Mouse (Mus musculus) left cerebral cortex, adult 9 months (tissue): ENCODE results near the gene Was.
"Not testable (repeated sequence)": the region's sequence is repeated elsewhere in the genome, so short reads cannot be mapped to it uniquely, and the experiment has no call there.

Experiments used
- DNase-seq, 2 experiments: peaks; one replicate each; pipeline ENCODE4 v3.0.0; 2022; ENCODE audit warnings: low spot score in 2 of 2

Gene Was

GRCm38 (mm10) chrX:8074430-8075014 lies 15.8 kb downstream of the Was start, which contains the start of gene Suv39h1:
Gene Suv39h1 (minus strand): TSS chrX:8074760.
- DNase-seq: peak; percentile 94 to 95

GRCm38 (mm10) chrX:8073881-8074429 lies 16.3 kb downstream of the Was start:
- DNase-seq: no peak

- DNase-seq: no peak
These were observed 21.1 kb downstream of the Was start for GRCm38 (mm10) chrX:8069166-8069565.

- DNase-seq: not testable (repeated sequence)
These were observed 39.1 kb downstream of the Was start for GRCm38 (mm10) chrX:8051044-8051781.

- DNase-seq: no peak
These were observed 57.3 kb downstream of the Was start for GRCm38 (mm10) chrX:8033009-8033408.
